Mouse (Mus musculus) midbrain, embryonic 11.5 days (tissue): ENCODE measurements around the gene Dusp22. TPM values are rescaled to one million over a fixed set of nuclear protein-coding genes. Genes with fewer than 3 reads are reported as not detected.
A peak's percentile ranks its signal among the peaks of the same experiment; 100 is the strongest.

ENCODE experiments used
- ATAC-seq: fragments of 200-750 bp; cut with Nextera tagmentation; 2 replicates; pipeline ENCODE4 v1.8.0; 2017; ENCODE audit warnings: moderate TSS enrichment, moderate library complexity; ENCODE audit not compliant: low FRiP score
- DNase-seq: peaks from one replicate; pipeline ENCODE4 v3.0.0; 2015; ENCODE audit warnings: low spot score; ENCODE audit errors: missing footprints
- H3K27ac ChIP-seq: fragments of 300-500 bp; sonication (generic); 2 replicates; pipeline ENCODE4 v1.5.1; 2014; ENCODE audit warnings: low read depth, low read length
- H3K27me3 ChIP-seq: fragments of 300-500 bp; sonication (generic); 2 replicates; pipeline ENCODE4 v1.6.1; 2014; ENCODE audit warnings: mild to moderate bottlenecking, low read length, moderate library complexity, mixed read lengths; ENCODE audit not compliant: control insufficient read depth, insufficient read depth
- H3K36me3 ChIP-seq: fragments of 300-500 bp; sonication (generic); 2 replicates; pipeline ENCODE4 v1.6.1; 2014; ENCODE audit warnings: mild to moderate bottlenecking, low read length, moderate library complexity, mixed read lengths; ENCODE audit not compliant: control insufficient read depth, insufficient read depth
- H3K4me1 ChIP-seq: fragments of 300-500 bp; sonication (generic); 2 replicates; pipeline ENCODE4 v1.6.1; 2014; ENCODE audit warnings: low read length; ENCODE audit not compliant: control insufficient read depth, insufficient read depth
- H3K4me2 ChIP-seq: fragments of 300-500 bp; sonication (generic); 2 replicates; pipeline ENCODE4 v1.6.1; 2014; ENCODE audit warnings: mild to moderate bottlenecking, moderate library complexity
- H3K4me3 ChIP-seq: fragments of 300-500 bp; sonication (generic); 2 replicates; pipeline ENCODE4 v1.5.1; 2014; ENCODE audit warnings: low read depth, low read length
- H3K9ac ChIP-seq: fragments of 300-500 bp; sonication (generic); 2 replicates; pipeline ENCODE4 v1.6.1; 2014; ENCODE audit warnings: low read length
- H3K9me3 ChIP-seq: fragments of 300-500 bp; sonication (generic); 2 replicates; pipeline ENCODE4 v1.6.1; 2016; ENCODE audit warnings: low read length; ENCODE audit not compliant: control insufficient read depth
- WGBS: fragments of 180-500 bp; shearing (Covaris S2); extraction: QIAGEN DNeasy Blood & Tissue Kit; methylation state at CpG from one replicate; pipeline ENCODE4 v1.1.7; 2014; 5-methylcytosine and 5-hydroxymethylcytosine counted together
- polyA plus RNA-seq: library from polyadenylated mRNA; unstranded; fragments of >200 nt; fragmentation: Nextera tagmentation; extraction: Ambion mirVana; gene quantifications from 2 replicates; pipeline ENCODE4 v1.2.1, GENCODE M21; 2014

Gene Dusp22
- polyA plus RNA-seq, 1 experiment from 2014 or later, result 16.2 TPM

- ATAC-seq (peak; percentile 57; the same call in 1 of the 2 replicates), DNase-seq (peak; percentile 91)
- Histone ChIP-seq H3K4me3 (no peak overlapping the region), H3K9ac (no peak overlapping the region; the same call in 1 of the 2 replicates), H3K36me3 (no peaks in the 10 kb centered on the region), H3K27me3 (no peaks in the 10 kb centered on the region), H3K27ac (no peak overlapping the region), H3K9me3 (no peaks in the 10 kb centered on the region), H3K4me2 (peak overlapping the region; percentile 17; the same call in 1 of the 2 replicates), H3K4me1 (peaks cover 6% of the 10 kb centered on the region)
- WGBS, result 11% methylated on average over 7 of the region's 7 CpGs
These were observed 62.8 kb downstream of the Dusp22 start for GRCm38 (mm10) chr13:30722601-30723000.

DNA sequence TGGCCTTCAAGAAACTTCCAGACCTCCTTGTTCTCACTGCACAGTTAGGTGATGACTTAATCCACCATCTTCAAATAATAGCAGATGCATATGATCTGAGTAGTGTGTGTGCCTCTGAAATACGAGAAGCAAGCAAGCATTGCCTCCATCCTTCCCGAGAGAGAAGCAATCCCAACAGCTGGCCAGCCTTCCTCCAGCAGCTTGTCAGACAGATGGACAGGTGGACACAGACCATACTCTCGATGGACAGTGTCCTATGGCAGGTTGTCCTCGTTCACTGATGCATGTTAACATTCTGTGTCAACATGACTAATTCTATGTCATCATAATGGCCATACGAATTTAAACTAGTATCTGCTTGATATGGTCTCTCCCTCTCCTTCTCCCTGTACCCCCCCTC is 63.5 kb downstream of the Dusp22 start:
- Histone ChIP-seq H3K4me3 (no peak overlapping the region), H3K9ac (no peak overlapping the region), H3K4me1 (peaks cover 6% of the 10 kb centered on the region), H3K9me3 (no peaks in the 10 kb centered on the region), H3K36me3 (no peaks in the 10 kb centered on the region), H3K27ac (no peak overlapping the region), H3K27me3 (no peaks in the 10 kb centered on the region), H3K4me2 (no peak overlapping the region)
- ATAC-seq, result 0 out of 2 replicates have a peak, but pooled peaks have one; percentile 9
- 61% methylated on average over 5 of the region's 5 CpGs for WGBS
- no peak for DNase-seq

- WGBS, result 54% methylated on average over 8 of the region's 8 CpGs
- Histone ChIP-seq H3K9ac (no peak overlapping the region), H3K36me3 (no peaks in the 10 kb centered on the region), H3K4me2 (no peak overlapping the region), H3K4me1 (peaks cover 6% of the 10 kb centered on the region), H3K27me3 (no peaks in the 10 kb centered on the region), H3K27ac (no peak overlapping the region), H3K4me3 (no peak overlapping the region), H3K9me3 (no peaks in the 10 kb centered on the region)
- DNase-seq (no peak), ATAC-seq (no peak)
These were observed 64.1 kb downstream of the Dusp22 start for GRCm38 (mm10) chr13:30723858-30724257.

GRCm38 (mm10) chr13:30724691-30725271 is 65.0 kb downstream of the Dusp22 start:
- Histone ChIP-seq H3K4me3 (no peak overlapping the region), H3K27me3 (no peaks in the 10 kb centered on the region), H3K36me3 (no peaks in the 10 kb centered on the region), H3K9me3 (no peaks in the 10 kb centered on the region), H3K4me1 (peaks cover 6% of the 10 kb centered on the region), H3K9ac (no peak overlapping the region), H3K4me2 (no peak overlapping the region), H3K27ac (no peak overlapping the region)
- DNase-seq (no peak), ATAC-seq (no peak)
- 32% methylated on average over 7 of the region's 7 CpGs for WGBS

GRCm38 (mm10) chr13:30726879-30727278 is 67.1 kb downstream of the Dusp22 start:
- Histone ChIP-seq H3K9ac (no peak overlapping the region), H3K4me2 (no peak overlapping the region), H3K4me1 (peaks cover 6% of the 10 kb centered on the region), H3K36me3 (no peaks in the 10 kb centered on the region), H3K9me3 (no peaks in the 10 kb centered on the region), H3K27me3 (no peaks in the 10 kb centered on the region), H3K4me3 (no peak overlapping the region), H3K27ac (no peak overlapping the region)
- ATAC-seq (no peak), DNase-seq (no peak)
- whole genome bisulfite sequencing, result 89% methylated on average over 4 of the region's 4 CpGs

DNA sequence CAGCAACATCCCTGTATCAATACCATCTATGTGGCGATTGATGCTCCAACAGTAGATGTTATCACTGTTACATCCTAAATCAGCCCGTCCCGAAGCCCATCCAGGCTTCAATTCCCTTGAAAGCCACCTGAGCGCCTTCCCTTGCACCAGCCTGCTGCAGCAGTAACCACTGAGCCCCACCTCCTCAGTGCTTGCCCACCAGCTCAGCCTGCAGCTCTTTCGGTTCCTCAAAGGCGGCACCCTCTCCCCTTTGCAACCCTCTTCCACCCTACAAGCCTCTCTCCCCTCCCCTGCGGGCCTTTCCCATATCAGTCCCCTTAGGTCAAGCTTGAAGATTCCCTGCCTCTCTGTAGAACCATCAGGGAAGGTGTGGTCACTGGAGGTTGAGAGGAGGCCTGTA is 68.4 kb downstream of the Dusp22 start:
- Histone ChIP-seq H3K9ac (no peak overlapping the region), H3K27me3 (no peaks in the 10 kb centered on the region), H3K4me2 (no peak overlapping the region), H3K27ac (no peak overlapping the region), H3K9me3 (no peaks in the 10 kb centered on the region), H3K4me1 (peaks cover 4% of the 10 kb centered on the region), H3K4me3 (no peak overlapping the region), H3K36me3 (no peaks in the 10 kb centered on the region)
- ATAC-seq, result no peak
- DNase-seq, result no peak
- 86% methylated on average over 7 of the region's 7 CpGs for WGBS

- H3K4me2 ChIP-seq, result no peak overlapping the region
- no peaks in the 10 kb centered on the region for H3K9me3 ChIP-seq
- no peaks in the 10 kb centered on the region for H3K27me3 ChIP-seq
- H3K9ac ChIP-seq, result no peak overlapping the region
- DNase-seq (no peak), ATAC-seq (no peak)
- WGBS, result 64% methylated on average over 6 of the region's 6 CpGs
- no peaks in the 10 kb centered on the region for H3K36me3 ChIP-seq
- H3K4me3 ChIP-seq, result no peak overlapping the region
- H3K4me1 ChIP-seq, result no peaks in the 10 kb centered on the region
- no peak overlapping the region for H3K27ac ChIP-seq
These were observed 69.4 kb downstream of the Dusp22 start for GRCm38 (mm10) chr13:30729245-30729644.

GRCm38 (mm10) chr13:30730104-30730793 is 70.5 kb downstream of the Dusp22 start:
- Histone ChIP-seq H3K4me3 (no peak overlapping the region), H3K27ac (no peak overlapping the region), H3K27me3 (no peaks in the 10 kb centered on the region), H3K4me1 (no peaks in the 10 kb centered on the region), H3K9me3 (no peaks in the 10 kb centered on the region), H3K36me3 (no peaks in the 10 kb centered on the region), H3K9ac (no peak overlapping the region), H3K4me2 (no peak overlapping the region)
- DNase-seq (no peak), ATAC-seq (no peak)
- 88% methylated on average over 15 of the region's 15 CpGs for WGBS

DNA sequence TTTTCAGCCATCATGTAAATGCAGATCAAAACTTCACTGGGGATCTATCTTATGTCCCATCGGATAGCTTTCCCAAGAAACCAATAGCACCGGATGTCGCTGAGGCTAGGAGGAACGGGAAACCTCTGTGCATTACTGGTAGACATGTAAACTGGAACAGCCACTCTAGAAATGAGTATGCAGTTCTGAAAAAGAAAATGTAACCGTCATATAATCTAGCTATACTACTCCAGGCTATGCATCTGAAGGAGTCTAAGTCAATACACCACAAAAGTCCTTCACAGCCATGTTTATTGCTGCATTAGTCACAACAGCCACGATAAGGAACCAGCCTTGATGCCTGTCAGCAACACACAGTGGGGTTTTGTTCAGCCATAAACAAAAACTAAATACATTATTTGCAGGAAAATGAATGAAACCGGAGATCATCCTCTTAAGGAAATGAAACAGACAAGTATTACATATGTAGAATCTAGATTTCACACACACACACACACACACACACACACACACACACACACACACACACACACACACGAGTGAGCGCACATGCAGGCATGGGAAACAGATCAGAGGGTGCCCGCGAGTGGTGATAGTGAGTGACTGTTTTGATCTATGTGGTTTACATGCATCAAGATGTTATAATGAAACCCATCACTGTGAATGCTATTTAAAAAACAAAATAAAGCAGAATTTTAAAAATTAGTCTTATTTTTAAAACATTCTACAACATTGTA is 73.1 kb downstream of the Dusp22 start:
- no peak for ATAC-seq
- Histone ChIP-seq H3K4me3 (no peak overlapping the region), H3K4me2 (no peak overlapping the region), H3K36me3 (no peaks in the 10 kb centered on the region), H3K27ac (no peak overlapping the region), H3K4me1 (no peaks in the 10 kb centered on the region), H3K27me3 (no peaks in the 10 kb centered on the region), H3K9me3 (no peaks in the 10 kb centered on the region), H3K9ac (no peak overlapping the region)
- no peak for DNase-seq
- WGBS, result 92% methylated on average over 11 of the region's 11 CpGs
